ENCODE assay signal across 29 mouse cellular contexts in genomic region chr2:14279256-14279655, GRCm38 (mm10). TPM values are rescaled to one million over a fixed set of nuclear protein-coding genes. Genes with fewer than 3 reads are reported as not detected.
DNase-seq lines count a peak whose midpoint lies in the region; ATAC-seq and TF ChIP-seq lines count a peak whose summit lies in the region.
"Had no signal": no experiment of that assay in that cellular context is flagged by ENCODE, and none has a peak within 500 bp of the region (broad histone marks: within the 10 kb centered on the region; RNA-seq: fewer than 3 reads in every experiment).

No protein-coding gene starts in this region.

- H3K79me2 ChIP-seq in myocyte (ENCODE audit: control insufficient read depth, insufficient read depth): no peaks in the 10 kb centered on the region

- ATAC-seq in intestine, embryonic 16.5 days: peak; percentile 95
- ATAC-seq: forebrain, embryonic 13.5 days; hindbrain, embryonic 16.5 days had no signal

- no peaks in the 10 kb centered on the region for H3K27me3 ChIP-seq in intestine, embryonic 16.5 days (replicated peaks; ENCODE audit: control insufficient read depth, insufficient read depth, low read length)
- no peaks in the 10 kb centered on the region for H3K27me3 ChIP-seq in myocyte (ENCODE audit: control insufficient read depth, insufficient read depth, insufficient read length)
- H3K27me3 ChIP-seq: forebrain, embryonic 13.5 days; heart, embryonic 13.5 days; kidney, embryonic 15.5 days had no signal

- peaks cover 5% of the 10 kb centered on the region for H3K4me1 ChIP-seq in intestine, embryonic 16.5 days (ENCODE audit: control insufficient read depth, insufficient read depth, low read length)
- H3K4me1 ChIP-seq: forebrain, embryonic 13.5 days; hindbrain, embryonic 10.5 days; kidney, embryonic 15.5 days had no signal

- no peak overlapping the region for H3K27ac ChIP-seq in intestine, embryonic 16.5 days (ENCODE audit: low read length)
- H3K27ac ChIP-seq: forebrain, embryonic 13.5 days; heart, adult 2 months; heart, embryonic 13.5 days; hindbrain, embryonic 10.5 days; kidney, embryonic 15.5 days; layer of hippocampus, adult 2 months; left cerebral cortex, adult 2 months; liver, embryonic 14.5 days; macrophage had no signal

- H3K4me2 ChIP-seq in intestine, embryonic 16.5 days (ENCODE audit: low read depth, low read length): no peak overlapping the region
- peak overlapping the region; percentile 7 for H3K4me2 ChIP-seq in myocyte (ENCODE audit: low read depth)
- H3K4me2 ChIP-seq: forebrain, embryonic 13.5 days; heart, embryonic 13.5 days; kidney, embryonic 15.5 days had no signal

- H3ac ChIP-seq in myocyte (ENCODE audit: control insufficient read depth, insufficient read length): no peak overlapping the region

- H3K36me3 ChIP-seq in intestine, embryonic 16.5 days (ENCODE audit: control insufficient read depth, insufficient read depth, low read length): no peaks in the 10 kb centered on the region
- no peaks in the 10 kb centered on the region for H3K36me3 ChIP-seq in myocyte (ENCODE audit: control insufficient read depth, insufficient read depth)
- H3K36me3 ChIP-seq: heart, embryonic 13.5 days; hindbrain, embryonic 10.5 days; kidney, embryonic 15.5 days had no signal

- no peak overlapping the region for H3K4me3 ChIP-seq in intestine, embryonic 16.5 days (ENCODE audit: low read length)
- no peak overlapping the region for H3K4me3 ChIP-seq in myocyte
- H3K4me3 ChIP-seq: forebrain, embryonic 13.5 days; heart, adult 2 months; heart, embryonic 13.5 days; hindbrain, embryonic 10.5 days; kidney, embryonic 15.5 days; layer of hippocampus, adult 2 months; left cerebral cortex, adult 2 months had no signal

- no peaks in the 10 kb centered on the region for H3K9me3 ChIP-seq in intestine, embryonic 16.5 days (ENCODE audit: control insufficient read depth, low read length)
- H3K9me3 ChIP-seq: forebrain, embryonic 13.5 days; heart, embryonic 13.5 days; hindbrain, embryonic 10.5 days; kidney, embryonic 15.5 days had no signal

- H3K9ac ChIP-seq in intestine, embryonic 16.5 days (ENCODE audit: low read depth, low read length): no peak overlapping the region
- H3K9ac ChIP-seq: forebrain, embryonic 13.5 days; heart, embryonic 13.5 days; kidney, embryonic 15.5 days; liver, embryonic 14.5 days had no signal

- 26% methylated on average over 2 of the region's 2 CpGs for WGBS in intestine, embryonic 16.5 days

- no peak for TF ChIP-seq POLR2A in myocyte (IDR thresholded peaks at IDR 0.05; ENCODE audit: insufficient read length, low read depth)

- DNase-seq in 3T3-L1 (ENCODE audit: low read depth, low spot score): peak; percentile 83
- peak; percentile 16 for DNase-seq in 416B (ENCODE audit: low read depth)
- DNase-seq in spleen, adult 12 weeks (ENCODE audit: low spot score): no peak
- DNase-seq in retina, embryonic 14.5 days (ENCODE audit: low spot score): no peak
- DNase-seq: adrenal gland, postnatal 25 days; cerebellum, adult 18-20 months; cerebellum, postnatal 10 days; gastrocnemius, postnatal 36 days; heart, adult 2 months; heart, postnatal 10 days; kidney, adult 11 months; kidney, postnatal 25 days; liver; lung, adult 2 months; lung, postnatal 10 days; midbrain, embryonic 14.5 days; right cerebral cortex, postnatal 4 days; thymus, postnatal 4 days had no signal

TF ChIP-seq in myocyte, 11 proteins besides CTCF, POLR2A, EP300 and RAD21:
- TF ChIP-seq CEBPB (IDR thresholded peaks at IDR 0.05; ENCODE audit: insufficient read depth, poor library complexity, severe bottlenecking): peak; percentile 36; the same call in 1 of the 2 replicates
- TF ChIP-seq TCF3 (IDR thresholded peaks at IDR 0.05; ENCODE audit: insufficient read length, low read depth): no peak

RNA-seq across cellular contexts. Expression of gene Mrc1, which starts 50.1 kb away (rescaled TPM):
- 4.6 and 5.1 TPM in 2 replicates for polyA plus RNA-seq in intestine, embryonic 16.5 days (2015; fragmentation: Nextera tagmentation; extraction: Ambion mirVana)
- 0.04 TPM for polyA plus RNA-seq in myocyte (2012; fragmentation: generic; extraction: Trizol)

Comparison
In these comparisons a context has a peak if more than half of its experiments do, and no peak if none do; other contexts are left out.
1. DNase-seq: peak in 3T3-L1 (single experiment) and 416B (single experiment); none in spleen, adult 12 weeks (single experiment) and retina, embryonic 14.5 days (single experiment).